Mouse (Mus musculus) spleen, adult 2 months (tissue): ENCODE data around the gene Glrx3. TPM values are rescaled to one million over a fixed set of nuclear protein-coding genes. Genes with fewer than 3 reads are reported as not detected.
A peak's percentile ranks its signal among the peaks of the same experiment; 100 is the strongest.

Experiments used
- DNase-seq, 2 experiments: peaks; one replicate each; pipeline versions ENCODE4 v3.0.0 to v3.0.0-alpha.2; 2012 to 2021; ENCODE audit warnings: low spot score in 2 of 2, low read depth in 1 of 2
- H3K27ac ChIP-seq: fragments of 200-500 bp; 2 replicates; pipeline ENCODE4 v1.5.1; 2012; ENCODE audit warnings: low read length, inconsistent platforms; ENCODE audit not compliant: insufficient read depth
- H3K27me3 ChIP-seq: fragments of 200-500 bp; 2 replicates; pipeline ENCODE4 v1.6.1; 2012; ENCODE audit warnings: mild to moderate bottlenecking, moderate library complexity, low read length, inconsistent platforms; ENCODE audit not compliant: control insufficient read depth, insufficient read depth
- H3K36me3 ChIP-seq: fragments of 200-500 bp; 2 replicates; pipeline ENCODE4 v1.6.1; 2012; ENCODE audit warnings: mild to moderate bottlenecking, low read length, inconsistent platforms; ENCODE audit not compliant: control insufficient read depth, insufficient read depth
- H3K4me1 ChIP-seq: fragments of 200-500 bp; 2 replicates; pipeline ENCODE4 v1.6.1; 2011; ENCODE audit warnings: inconsistent platforms; ENCODE audit not compliant: control insufficient read depth, insufficient read depth, insufficient read length
- H3K4me3 ChIP-seq: fragments of 200-500 bp; 2 replicates; pipeline ENCODE4 v1.5.1; 2011; ENCODE audit warnings: mild to moderate bottlenecking, inconsistent platforms; ENCODE audit not compliant: insufficient read depth, insufficient read length; ENCODE audit errors: extremely low read depth
- CTCF ChIP-seq: fragments of 200-500 bp; IDR thresholded peaks from 2 replicates; pipeline ENCODE4 v1.5.1; 2011; ENCODE audit warnings: mild to moderate bottlenecking, inconsistent platforms; ENCODE audit not compliant: insufficient read depth, insufficient read length, insufficient replicate concordance; ENCODE audit errors: extremely low read depth
- POLR2A ChIP-seq: fragments of 200-500 bp; IDR thresholded peaks from 2 replicates; pipeline ENCODE4 v1.6.1; 2011; ENCODE audit warnings: low read depth, low read length, inconsistent platforms
- WGBS: fragments of 180-500 bp; shearing (Covaris S2); methylation state at CpG from one replicate; pipeline ENCODE4 v1.1.7; 2018; 5-methylcytosine and 5-hydroxymethylcytosine counted together
- polyA plus RNA-seq: library from polyadenylated mRNA; depleted of rRNA; stranded (reverse); fragments of >200 nt; gene quantifications from 2 replicates; pipeline ENCODE4 v1.2.3, GENCODE M21; 2012

Glrx3 gene
- polyA plus RNA-seq, 1 experiment: 38.6 TPM

DNA sequence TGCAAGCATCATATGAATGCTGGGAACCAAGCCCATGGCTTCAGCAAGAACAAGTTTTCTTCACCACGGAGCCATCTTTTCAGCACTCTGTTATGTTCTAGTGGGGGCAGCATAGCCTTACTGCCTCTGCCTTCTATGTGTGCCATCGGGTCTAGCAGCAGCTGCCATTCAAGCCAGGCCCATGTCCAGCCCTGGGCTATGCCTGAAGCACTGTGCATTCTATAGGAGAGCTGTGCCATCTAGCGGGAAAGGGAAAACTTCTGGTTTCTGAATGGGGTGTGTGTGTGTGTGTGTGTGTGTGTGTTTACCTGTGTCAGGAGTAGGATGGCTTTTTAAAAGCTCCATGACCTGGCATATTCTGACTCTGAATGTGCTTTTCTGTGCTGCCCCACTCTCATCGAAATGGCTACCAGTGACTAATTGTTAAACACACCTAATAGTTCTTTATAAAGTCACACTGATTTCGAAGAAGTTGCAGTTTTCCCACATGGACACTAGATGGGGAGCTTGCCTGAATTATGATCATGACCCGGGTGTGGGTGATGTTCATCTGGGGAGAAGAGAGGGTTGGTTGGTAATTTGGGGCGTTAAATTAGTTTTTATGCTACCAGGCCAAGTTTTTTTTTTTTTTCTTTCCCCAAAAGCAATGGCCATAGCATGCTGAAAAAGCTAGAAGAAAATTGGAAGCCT, 34.2 kb downstream of the Glrx3 start:
- H3K27ac ChIP-seq: no peak overlapping the region
- H3K4me3 ChIP-seq: no peak overlapping the region
- 55% methylated on average over 7 of the region's 7 CpGs for WGBS
- H3K36me3 ChIP-seq: peaks cover 6% of the 10 kb centered on the region
- TF ChIP-seq POLR2A (no peak), CTCF (no peak)
- H3K27me3 ChIP-seq: peaks cover 1% of the 10 kb centered on the region; the same call in 1 of the 2 replicates
- DNase-seq: no peak
- no peaks in the 10 kb centered on the region for H3K4me1 ChIP-seq

DNA sequence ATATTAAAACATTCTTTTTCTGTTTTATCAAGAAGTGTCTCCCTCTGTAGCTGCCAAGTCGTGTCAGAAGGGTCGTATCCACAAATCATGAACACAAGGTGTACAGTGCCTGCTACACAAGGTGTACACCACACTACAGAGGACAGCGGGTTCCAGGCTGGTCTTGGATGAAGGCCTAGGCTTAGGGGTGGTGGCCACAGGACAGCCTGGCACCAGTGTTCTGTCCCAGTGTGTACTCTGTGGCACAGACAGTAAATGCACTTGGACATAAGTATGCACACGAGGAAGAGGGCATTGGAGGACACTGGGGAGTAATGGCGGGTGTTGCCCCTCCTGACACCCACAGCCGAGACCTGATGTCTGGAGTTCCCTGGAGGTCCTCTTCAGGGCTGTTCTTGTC, 34.7 kb downstream of the Glrx3 start:
- 81% methylated on average over 6 of the region's 6 CpGs for WGBS
- H3K4me3 ChIP-seq: no peak overlapping the region

DNA sequence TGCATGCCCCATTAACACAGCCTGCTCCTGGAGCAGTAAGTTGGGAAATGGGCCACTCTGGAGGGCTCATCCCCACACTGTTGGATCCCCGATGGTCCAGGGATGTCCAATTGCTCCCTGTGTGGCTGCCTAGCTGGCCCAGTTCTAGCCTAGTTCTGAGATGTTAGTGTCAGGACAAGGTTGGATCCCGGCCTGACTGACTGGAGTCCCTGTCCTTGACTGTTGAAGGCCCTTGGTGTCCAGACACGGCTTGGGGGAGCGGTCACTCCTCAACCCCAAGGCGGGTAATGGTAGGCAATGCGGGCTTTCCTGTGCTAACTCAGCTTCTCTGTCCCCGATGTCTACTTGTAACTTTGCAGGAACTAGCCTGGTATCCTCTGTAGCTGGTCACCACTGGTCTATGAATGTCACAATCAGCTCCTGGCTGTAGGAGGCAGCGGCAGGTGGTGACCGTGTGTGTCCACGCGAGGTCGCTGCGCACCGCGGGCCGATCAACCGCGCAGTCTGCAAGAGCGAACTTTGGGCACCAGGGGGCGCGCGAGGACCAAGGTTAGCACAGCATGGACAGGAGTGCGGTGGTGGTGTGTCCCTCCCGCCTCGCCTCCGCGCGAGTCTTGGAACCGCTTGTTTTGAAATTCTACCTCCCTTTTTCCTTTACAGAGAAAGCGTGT, 40.7 kb downstream of the Glrx3 start:
- H3K4me3 ChIP-seq: no peak overlapping the region
- H3K4me1 ChIP-seq: no peaks in the 10 kb centered on the region

More for the DNA sequence above, 34.7 kb downstream of the Glrx3 start:
- Histone ChIP-seq H3K27me3 (peaks cover 1% of the 10 kb centered on the region; the same call in 1 of the 2 replicates), H3K27ac (no peak overlapping the region), H3K4me1 (no peaks in the 10 kb centered on the region), H3K36me3 (peaks cover 4% of the 10 kb centered on the region)
- no peak for DNase-seq
- TF ChIP-seq CTCF (no peak), POLR2A (no peak)

GRCm38 (mm10) chr7:137478621-137478982, 41.2 kb downstream of the Glrx3 start:
- Histone ChIP-seq H3K27ac (no peak overlapping the region), H3K4me1 (no peaks in the 10 kb centered on the region), H3K27me3 (peaks cover 1% of the 10 kb centered on the region; the same call in 1 of the 2 replicates), H3K36me3 (no peaks in the 10 kb centered on the region), H3K4me3 (no peak overlapping the region)
- no peak for TF ChIP-seq CTCF
- TF ChIP-seq POLR2A: no peak
- 33% methylated on average over 5 of the region's 5 CpGs for WGBS
- no peak for DNase-seq

More for the DNA sequence above, 40.7 kb downstream of the Glrx3 start:
- Histone ChIP-seq H3K27me3 (peaks cover 1% of the 10 kb centered on the region; the same call in 1 of the 2 replicates), H3K27ac (no peak overlapping the region), H3K36me3 (no peaks in the 10 kb centered on the region)
- peak; percentile 61 to 87 for DNase-seq
- TF ChIP-seq POLR2A: no peak
- TF ChIP-seq CTCF: peak; percentile 100
- 15% methylated on average over 30 of the region's 30 CpGs for WGBS

- H3K4me3 ChIP-seq: no peak overlapping the region
- DNase-seq: no peak
- WGBS: 83% methylated on average over 6 of the region's 6 CpGs
- H3K36me3 ChIP-seq: no peaks in the 10 kb centered on the region
- TF ChIP-seq POLR2A (no peak), CTCF (no peak)
- no peak overlapping the region for H3K27ac ChIP-seq
- no peaks in the 10 kb centered on the region for H3K27me3 ChIP-seq
- no peaks in the 10 kb centered on the region for H3K4me1 ChIP-seq
Observed at GRCm38 (mm10) chr7:137480839-137481238, 43.4 kb downstream of the Glrx3 start.

DNA sequence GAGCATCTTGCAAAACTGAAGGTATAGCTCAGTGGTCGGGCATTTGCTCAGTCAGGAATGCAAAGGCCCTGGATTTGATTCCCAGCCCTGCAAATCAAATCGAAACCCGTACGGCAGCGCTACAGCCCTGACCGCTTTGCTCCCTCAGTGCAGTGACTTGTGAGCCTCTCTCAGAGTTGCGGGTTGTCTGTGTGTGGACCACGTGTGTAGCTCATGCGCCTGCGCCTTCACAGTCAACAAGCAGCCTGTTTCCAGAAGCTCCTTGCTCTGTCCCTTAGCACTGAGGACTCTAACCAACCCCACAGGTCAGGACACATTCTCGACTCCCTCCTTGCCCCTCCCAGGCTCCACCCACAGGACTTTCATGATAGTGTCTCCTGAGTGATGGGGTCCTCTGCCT, 46.6 kb downstream of the Glrx3 start:
- no peaks in the 10 kb centered on the region for H3K36me3 ChIP-seq
- no peak overlapping the region for H3K27ac ChIP-seq
- 88% methylated on average over 11 of the region's 11 CpGs for WGBS
- TF ChIP-seq CTCF (no peak), POLR2A (no peak)
- DNase-seq: no peak
- H3K4me3 ChIP-seq: no peak overlapping the region
- H3K27me3 ChIP-seq: no peaks in the 10 kb centered on the region
- H3K4me1 ChIP-seq: no peaks in the 10 kb centered on the region

GRCm38 (mm10) chr7:137488391-137488790, 51.0 kb downstream of the Glrx3 start:
- 66% methylated on average over 5 of the region's 5 CpGs for WGBS
- H3K4me3 ChIP-seq: no peak overlapping the region
- no peaks in the 10 kb centered on the region; the same call in 1 of the 2 replicates for H3K4me1 ChIP-seq
- no peaks in the 10 kb centered on the region for H3K36me3 ChIP-seq
- H3K27me3 ChIP-seq: no peaks in the 10 kb centered on the region
- no peak overlapping the region for H3K27ac ChIP-seq
- TF ChIP-seq POLR2A (no peak), CTCF (no peak)
- DNase-seq: no peak
